Mouse (Mus musculus): ENCODE measurements around the gene Mcpt8. TPM values are rescaled to one million over a fixed set of nuclear protein-coding genes. Genes with fewer than 3 reads are reported as not detected.
"Not testable (repeated sequence)": the region's sequence is repeated elsewhere in the genome, so short reads cannot be mapped to it uniquely, and the experiment has no call there.

Gene Mcpt8
- polyA plus RNA-seq, 1 experiment from 2014 or later = not detected

DNA sequence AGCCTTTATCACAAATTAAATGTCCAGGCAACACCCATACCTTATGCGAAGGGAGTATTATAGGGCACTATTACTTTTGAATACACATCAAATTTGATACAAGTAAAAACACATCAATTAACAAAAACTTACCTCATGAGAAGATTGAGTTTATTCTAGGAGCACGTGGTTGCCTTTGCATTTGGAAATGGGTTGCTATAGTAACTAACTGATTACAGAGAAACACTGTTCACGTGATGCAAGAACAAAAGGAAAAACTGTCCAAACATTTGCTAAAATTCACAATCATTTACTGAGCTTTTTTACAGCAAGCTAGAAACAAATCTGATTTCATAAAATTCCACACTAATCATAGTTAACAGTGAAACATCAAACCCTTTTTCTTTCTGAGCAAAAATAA lies 18.4 kb upstream of the Mcpt8 start:
- Histone ChIP-seq H3K36me3 (ENCODE audit: control insufficient read depth, insufficient read depth, low read length) (no peaks in the 10 kb centered on the region), H3K27ac (ENCODE audit: low read depth, low read length) (no peak overlapping the region), H3K9ac (replicated peaks; ENCODE audit: low read depth, low read length) (no peak overlapping the region), H3K27me3 (ENCODE audit: control insufficient read depth, insufficient read depth, low read length) (no peaks in the 10 kb centered on the region), H3K4me3 (ENCODE audit: low read depth, low read length) (no peak overlapping the region), H3K9me3 (ENCODE audit: control insufficient read depth, low read length) (no peaks in the 10 kb centered on the region), H3K4me1 (ENCODE audit: control insufficient read depth, insufficient read depth, low read length) (no peaks in the 10 kb centered on the region), H3K4me2 (ENCODE audit: low read depth, low read length) (no peak overlapping the region)
- WGBS = 75% methylated on average over 3 of the region's 3 CpGs
- ATAC-seq (ENCODE audit: low read depth) = no peak

DNA sequence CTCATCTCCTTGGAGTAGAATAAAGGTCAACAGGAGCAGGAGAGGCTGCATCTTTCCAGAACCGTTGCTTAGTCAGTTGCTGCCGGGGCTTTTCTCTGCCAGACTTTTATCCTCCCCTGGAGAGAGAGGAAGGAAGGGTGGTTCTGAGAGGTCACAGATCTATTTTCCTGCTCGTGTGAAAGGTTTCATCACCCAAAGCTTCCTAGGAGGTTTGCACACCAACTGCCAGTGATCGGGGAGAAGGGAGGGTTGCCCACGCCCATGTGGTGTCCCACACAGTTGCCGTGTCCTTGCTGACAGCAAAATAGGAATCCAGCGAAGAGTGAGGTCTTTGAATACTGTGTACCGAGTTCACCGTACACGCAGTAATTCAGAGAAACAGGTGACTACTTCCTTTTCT lies 17.3 kb upstream of the Mcpt8 start, which contains the start of gene Ctsg:
Gene Ctsg, minus strand, starts transcription at position 189 of the 400 bp plus-strand sequence.
- no peak within 1 kb of the TSS for H3K9ac ChIP-seq (replicated peaks; ENCODE audit: low read depth, low read length)
- H3K4me1 ChIP-seq (ENCODE audit: control insufficient read depth, insufficient read depth, low read length) = no peaks in the 10 kb centered on the region
- H3K36me3 ChIP-seq (ENCODE audit: control insufficient read depth, insufficient read depth, low read length) = no peaks in the 10 kb centered on the region
- no peak for ATAC-seq (ENCODE audit: low read depth)
- WGBS = 83% methylated on average over 10 of the region's 10 CpGs
- no peak within 1 kb of the TSS for H3K4me2 ChIP-seq (ENCODE audit: low read depth, low read length)
- no peaks in the 10 kb centered on the region for H3K9me3 ChIP-seq (ENCODE audit: control insufficient read depth, low read length)
- H3K4me3 ChIP-seq (ENCODE audit: low read depth, low read length) = no peak within 1 kb of the TSS
- H3K27me3 ChIP-seq (ENCODE audit: control insufficient read depth, insufficient read depth, low read length) = no peaks in the 10 kb centered on the region
- no peak within 1 kb of the TSS for H3K27ac ChIP-seq (ENCODE audit: low read depth, low read length)

DNA sequence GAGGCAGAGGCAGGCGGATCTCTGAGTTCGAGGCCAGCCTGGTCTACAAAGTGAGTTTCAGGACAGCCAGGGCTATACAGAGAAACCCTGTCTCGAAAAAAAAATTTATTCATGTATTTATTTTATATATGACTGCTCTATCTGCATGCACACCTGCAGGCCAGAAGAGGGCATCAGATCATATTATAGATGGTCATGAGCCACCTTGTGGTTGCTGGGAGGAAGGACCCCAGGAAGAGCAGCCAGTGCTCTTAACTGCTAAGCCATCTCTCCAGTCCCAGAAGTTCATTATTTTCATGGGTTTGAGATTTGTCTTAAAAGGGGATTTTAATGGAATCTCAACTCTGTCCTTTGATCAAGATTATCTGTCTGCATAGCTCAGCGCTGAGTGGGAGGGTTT lies 13.9 kb upstream of the Mcpt8 start:
- Histone ChIP-seq H3K36me3 (ENCODE audit: control insufficient read depth, insufficient read depth, low read length) (no peaks in the 10 kb centered on the region), H3K4me2 (ENCODE audit: low read depth, low read length) (no peak overlapping the region), H3K9me3 (ENCODE audit: control insufficient read depth, low read length) (no peaks in the 10 kb centered on the region), H3K9ac (replicated peaks; ENCODE audit: low read depth, low read length) (no peak overlapping the region), H3K4me1 (ENCODE audit: control insufficient read depth, insufficient read depth, low read length) (no peaks in the 10 kb centered on the region), H3K27me3 (ENCODE audit: control insufficient read depth, insufficient read depth, low read length) (no peaks in the 10 kb centered on the region), H3K4me3 (ENCODE audit: low read depth, low read length) (no peak overlapping the region), H3K27ac (ENCODE audit: low read depth, low read length) (no peak overlapping the region)
- WGBS = 76% methylated on average over 4 of the region's 4 CpGs
- no peak for ATAC-seq (ENCODE audit: low read depth)

DNA sequence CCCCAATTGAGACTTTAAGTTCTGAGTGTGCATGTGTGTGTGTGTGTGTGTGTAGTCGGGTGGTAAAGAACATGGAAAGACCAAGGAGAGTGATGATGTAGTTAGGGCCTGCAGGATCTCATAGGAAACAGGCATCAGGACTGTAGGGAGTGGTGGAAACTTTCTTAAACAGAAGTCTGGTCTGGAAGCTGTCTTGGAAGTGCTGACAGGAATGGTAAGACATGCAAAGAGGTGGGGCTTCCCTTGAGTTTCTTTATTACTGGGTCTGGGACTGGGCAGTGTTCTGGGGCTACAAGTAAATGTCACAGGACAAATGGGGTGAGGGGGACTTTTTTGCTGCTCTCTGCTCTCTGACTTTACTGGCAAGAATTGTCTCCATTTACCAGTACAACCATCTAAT lies 12.5 kb upstream of the Mcpt8 start:
- Histone ChIP-seq H3K27me3 (ENCODE audit: control insufficient read depth, insufficient read depth, low read length) (no peaks in the 10 kb centered on the region), H3K27ac (ENCODE audit: low read depth, low read length) (no peak overlapping the region), H3K4me1 (ENCODE audit: control insufficient read depth, insufficient read depth, low read length) (no peaks in the 10 kb centered on the region), H3K9ac (replicated peaks; ENCODE audit: low read depth, low read length) (no peak overlapping the region), H3K36me3 (ENCODE audit: control insufficient read depth, insufficient read depth, low read length) (no peaks in the 10 kb centered on the region), H3K4me2 (ENCODE audit: low read depth, low read length) (no peak overlapping the region), H3K9me3 (ENCODE audit: control insufficient read depth, low read length) (no peaks in the 10 kb centered on the region), H3K4me3 (ENCODE audit: low read depth, low read length) (no peak overlapping the region)
- WGBS = 89% methylated on average over 1 of the region's 1 CpGs
- ATAC-seq (ENCODE audit: low read depth) = no peak

GRCm38 (mm10) chr14:56093353-56093752 lies 8.3 kb upstream of the Mcpt8 start:
- H3K27me3 ChIP-seq (ENCODE audit: control insufficient read depth, insufficient read depth, low read length) = no peaks in the 10 kb centered on the region
- no peaks in the 10 kb centered on the region for H3K36me3 ChIP-seq (ENCODE audit: control insufficient read depth, insufficient read depth, low read length)
- H3K27ac ChIP-seq (ENCODE audit: low read depth, low read length) = no peak overlapping the region
- 84% methylated on average over 2 of the region's 2 CpGs for WGBS
- ATAC-seq (ENCODE audit: low read depth) = no peak
- H3K4me1 ChIP-seq (ENCODE audit: control insufficient read depth, insufficient read depth, low read length) = no peaks in the 10 kb centered on the region
- H3K9me3 ChIP-seq (ENCODE audit: control insufficient read depth, low read length) = no peaks in the 10 kb centered on the region
- H3K4me2 ChIP-seq (ENCODE audit: low read depth, low read length) = no peak overlapping the region
- H3K9ac ChIP-seq (replicated peaks; ENCODE audit: low read depth, low read length) = no peak overlapping the region
- H3K4me3 ChIP-seq (ENCODE audit: low read depth, low read length) = no peak overlapping the region

DNA sequence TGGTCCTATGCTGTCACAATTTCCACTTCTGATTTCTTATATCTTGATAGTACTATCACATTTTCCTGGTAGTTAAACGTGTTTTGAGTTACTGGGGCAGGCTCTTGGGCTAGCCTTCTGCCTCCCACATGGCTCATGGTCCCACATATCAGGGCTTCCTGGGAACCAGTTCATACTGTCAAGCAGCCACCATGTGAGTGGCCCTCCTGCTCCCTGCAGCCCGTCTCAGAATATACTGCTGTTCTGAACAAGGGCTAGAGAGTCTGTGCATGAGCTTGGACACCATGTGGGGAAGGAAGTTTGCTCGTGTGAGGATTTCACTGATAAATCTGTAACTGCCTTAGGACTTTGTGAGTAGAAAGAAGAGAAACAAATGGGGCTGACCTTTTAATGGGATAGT lies 1.6 kb upstream of the Mcpt8 start:
- Histone ChIP-seq H3K27me3 (ENCODE audit: control insufficient read depth, insufficient read depth, low read length) (no peaks in the 10 kb centered on the region), H3K36me3 (ENCODE audit: control insufficient read depth, insufficient read depth, low read length) (no peaks in the 10 kb centered on the region), H3K4me1 (ENCODE audit: control insufficient read depth, insufficient read depth, low read length) (no peaks in the 10 kb centered on the region), H3K9me3 (ENCODE audit: control insufficient read depth, low read length) (no peaks in the 10 kb centered on the region), H3K4me2 (ENCODE audit: low read depth, low read length) (no peak overlapping the region), H3K4me3 (ENCODE audit: low read depth, low read length) (no peak overlapping the region), H3K9ac (replicated peaks; ENCODE audit: low read depth, low read length) (no peak overlapping the region), H3K27ac (ENCODE audit: low read depth, low read length) (no peak overlapping the region)
- ATAC-seq (ENCODE audit: low read depth) = no peak
- WGBS = 75% methylated on average over 3 of the region's 3 CpGs

GRCm38 (mm10) chr14:56082016-56082415 lies 3.1 kb downstream of the Mcpt8 start:
- H3K4me3 ChIP-seq (ENCODE audit: low read depth, low read length) = no peak overlapping the region
- H3K4me2 ChIP-seq (ENCODE audit: low read depth, low read length) = no peak overlapping the region
- H3K9me3 ChIP-seq (ENCODE audit: control insufficient read depth, low read length) = no peaks in the 10 kb centered on the region
- no peak overlapping the region for H3K9ac ChIP-seq (replicated peaks; ENCODE audit: low read depth, low read length)
- 74% methylated on average over 4 of the region's 4 CpGs for WGBS
- H3K27me3 ChIP-seq (ENCODE audit: control insufficient read depth, insufficient read depth, low read length) = no peaks in the 10 kb centered on the region
- H3K27ac ChIP-seq (ENCODE audit: low read depth, low read length) = no peak overlapping the region
- H3K36me3 ChIP-seq (ENCODE audit: control insufficient read depth, insufficient read depth, low read length) = no peaks in the 10 kb centered on the region
- ATAC-seq (ENCODE audit: low read depth) = no peak
- no peaks in the 10 kb centered on the region for H3K4me1 ChIP-seq (ENCODE audit: control insufficient read depth, insufficient read depth, low read length)

GRCm38 (mm10) chr14:56062213-56062612 lies 22.9 kb downstream of the Mcpt8 start, which contains the start of gene Mcpt4:
Gene Mcpt4, minus strand, starts transcription at chr14:56062313.
- not testable (repeated sequence) for H3K4me1 ChIP-seq (ENCODE audit: control insufficient read depth, insufficient read depth, low read length); H3K9ac ChIP-seq (replicated peaks; ENCODE audit: low read depth, low read length); H3K27me3 ChIP-seq (ENCODE audit: control insufficient read depth, insufficient read depth, low read length); H3K27ac ChIP-seq (ENCODE audit: low read depth, low read length); H3K4me3 ChIP-seq (ENCODE audit: low read depth, low read length); H3K4me2 ChIP-seq (ENCODE audit: low read depth, low read length); ATAC-seq (ENCODE audit: low read depth); H3K9me3 ChIP-seq (ENCODE audit: control insufficient read depth, low read length); H3K36me3 ChIP-seq (ENCODE audit: control insufficient read depth, insufficient read depth, low read length)
- WGBS = 83% methylated on average over 3 of the region's 3 CpGs

DNA sequence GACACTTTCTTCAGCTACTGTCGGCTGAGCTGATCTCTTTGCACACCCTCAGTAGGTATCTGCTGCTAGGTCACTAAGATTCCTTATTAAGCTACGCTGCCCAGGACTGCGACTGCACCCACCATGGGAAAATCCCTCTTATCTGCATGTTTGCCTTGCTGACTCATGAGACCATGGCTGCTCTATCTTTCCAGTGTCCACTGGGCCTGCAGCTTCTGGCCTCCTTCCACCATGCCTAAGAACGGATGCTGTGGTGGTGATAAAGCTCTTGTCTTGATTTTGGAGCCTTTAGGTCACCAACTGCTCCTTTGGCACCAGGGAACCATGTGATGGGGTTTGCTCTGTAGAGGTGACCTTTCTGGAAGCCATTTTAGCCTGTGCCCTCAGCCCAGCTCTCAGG lies 27.4 kb downstream of the Mcpt8 start:
- H3K9me3 ChIP-seq (ENCODE audit: control insufficient read depth, low read length) = no peaks in the 10 kb centered on the region
- 88% methylated on average over 4 of the region's 4 CpGs for WGBS
- H3K4me3 ChIP-seq (ENCODE audit: low read depth, low read length) = no peak overlapping the region
- H3K27ac ChIP-seq (ENCODE audit: low read depth, low read length) = no peak overlapping the region
- H3K36me3 ChIP-seq (ENCODE audit: control insufficient read depth, insufficient read depth, low read length) = no peaks in the 10 kb centered on the region
- no peak overlapping the region for H3K9ac ChIP-seq (replicated peaks; ENCODE audit: low read depth, low read length)
- H3K4me1 ChIP-seq (ENCODE audit: control insufficient read depth, insufficient read depth, low read length) = no peaks in the 10 kb centered on the region
- no peaks in the 10 kb centered on the region for H3K27me3 ChIP-seq (ENCODE audit: control insufficient read depth, insufficient read depth, low read length)
- ATAC-seq (ENCODE audit: low read depth) = no peak
- H3K4me2 ChIP-seq (ENCODE audit: low read depth, low read length) = no peak overlapping the region

- Histone ChIP-seq H3K9me3 (ENCODE audit: control insufficient read depth, low read length) (no peaks in the 10 kb centered on the region), H3K4me3 (ENCODE audit: low read depth, low read length) (no peak overlapping the region), H3K36me3 (ENCODE audit: control insufficient read depth, insufficient read depth, low read length) (no peaks in the 10 kb centered on the region), H3K4me2 (ENCODE audit: low read depth, low read length) (no peak overlapping the region), H3K9ac (replicated peaks; ENCODE audit: low read depth, low read length) (no peak overlapping the region), H3K4me1 (ENCODE audit: control insufficient read depth, insufficient read depth, low read length) (no peaks in the 10 kb centered on the region), H3K27me3 (ENCODE audit: control insufficient read depth, insufficient read depth, low read length) (no peaks in the 10 kb centered on the region), H3K27ac (ENCODE audit: low read depth, low read length) (no peak overlapping the region)
- no peak for ATAC-seq (ENCODE audit: low read depth)
- WGBS = 90% methylated on average over 3 of the region's 3 CpGs
These were observed 29.7 kb downstream of the Mcpt8 start for GRCm38 (mm10) chr14:56055408-56055807.
